Mouse (Mus musculus) common myeloid progenitor, adult 5-6 weeks (primary cell): ENCODE data around the gene Zfp952. TPM values are rescaled to one million over a fixed set of nuclear protein-coding genes. Genes with fewer than 3 reads are reported as not detected.

ENCODE experiments used
- total RNA-seq: library from RNA; stranded (forward); fragments of 200-1000, 187-1606 nt; gene quantifications from 2 replicates; pipeline ENCODE4 v1.2.3, GENCODE M21; 2017

The Zfp952 gene
- total RNA-seq, 1 experiment from 2014 or later: 10.3 TPM

Other genes with a start within 250 kb of the Zfp952 start
- gene Zfp871, start 204.8 kb upstream of the Zfp952 start, total RNA-seq: 29.4 and 38.3 TPM in 2 replicates
- not detected in 2 replicates for gene Zfp811, start 183.2 kb upstream of the Zfp952 start, total RNA-seq
- 4.9 and 9.1 TPM in 2 replicates for gene Zfp799, start 162.9 kb upstream of the Zfp952 start, total RNA-seq
- 2.5 and 7.3 TPM in 2 replicates for gene Zfp870, start 101.5 kb upstream of the Zfp952 start, total RNA-seq
- not detected in 2 replicates for gene Cyp4f14, start 75.8 kb upstream of the Zfp952 start, total RNA-seq
- 8.2 and 10.7 TPM in 2 replicates for gene Cyp4f13, start 45.7 kb upstream of the Zfp952 start, total RNA-seq
- 16.7 and 18.8 TPM in 2 replicates for gene Zfp472, start 27.3 kb upstream of the Zfp952 start, total RNA-seq
- gene Zfp763, start 40.3 kb downstream of the Zfp952 start, total RNA-seq: 9.9 and 16.0 TPM in 2 replicates
- not detected in 2 replicates for gene 4921501E09Rik, start 74.9 kb downstream of the Zfp952 start, total RNA-seq
- 7.5 and 9.3 TPM in 2 replicates for gene Zfp563, start 96.2 kb downstream of the Zfp952 start, total RNA-seq
- not detected in 2 replicates for gene Morc2b, start 146.6 kb downstream of the Zfp952 start, total RNA-seq
- gene Olfr55, start 175.3 kb downstream of the Zfp952 start, total RNA-seq: not detected in 2 replicates
- gene Olfr239, start 198.2 kb downstream of the Zfp952 start, total RNA-seq: not detected in 2 replicates
- gene Olfr1564, start 228.6 kb downstream of the Zfp952 start, total RNA-seq: not detected in 2 replicates